Mouse (Mus musculus): ENCODE measurements around the gene Chmp2a. TPM values are rescaled to one million over a fixed set of nuclear protein-coding genes. Genes with fewer than 3 reads are reported as not detected.

Chmp2a gene
- polyA plus RNA-seq, 1 experiment from 2014 or later = 126 TPM

DNA sequence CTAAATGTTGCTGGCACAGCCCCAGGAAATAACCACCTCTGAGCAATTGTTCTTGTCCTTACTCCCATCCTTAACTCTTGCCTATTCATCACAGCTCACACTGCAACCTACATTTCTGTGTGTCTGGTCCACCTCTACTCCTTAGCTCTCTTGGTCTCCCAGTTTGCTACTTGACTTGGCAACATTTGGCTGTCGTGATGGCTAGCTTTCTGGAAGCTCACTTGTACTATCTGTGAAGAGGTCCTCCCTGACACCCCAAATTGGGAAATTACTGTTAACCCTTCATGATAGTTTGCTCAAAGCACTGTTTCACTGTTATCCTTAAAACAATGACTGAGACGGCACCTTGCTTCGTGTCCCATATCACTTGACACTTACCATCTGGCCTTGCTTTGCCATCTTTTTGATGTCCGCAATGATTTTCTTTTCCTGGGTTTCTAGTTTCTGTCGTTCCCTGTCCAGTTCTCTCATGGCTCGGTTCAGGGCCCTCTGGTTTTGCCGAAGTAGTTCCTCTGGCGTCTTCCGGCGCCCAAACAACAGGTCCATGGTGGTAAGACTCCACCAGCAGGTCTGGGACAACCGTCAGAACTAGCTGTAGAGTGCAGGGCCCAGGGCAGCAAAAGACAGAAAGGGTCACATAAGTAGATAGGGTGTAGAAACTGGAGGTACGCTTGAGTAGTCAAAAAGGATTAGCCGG lies 1.0 kb downstream of the Chmp2a start:
- ATAC-seq (ENCODE audit: extremely low read depth, insufficient number of reproducible peaks, low FRiP score, low TSS enrichment) = no peak
- H3K4me3 ChIP-seq = peak overlapping the region; percentile 87
- no peaks in the 10 kb centered on the region for H3K27me3 ChIP-seq (replicated peaks)
- H3K4me2 ChIP-seq = peak overlapping the region; percentile 96
- WGBS = 43% methylated on average over 13 of the region's 13 CpGs
- no peaks in the 10 kb centered on the region for H3K9me3 ChIP-seq
- peaks cover 70% of the 10 kb centered on the region for H3K36me3 ChIP-seq
- peak overlapping the region; percentile 93 for H3K27ac ChIP-seq (replicated peaks)
- H3K4me1 ChIP-seq = peaks cover 37% of the 10 kb centered on the region
- peak overlapping the region; percentile 94 for H3K9ac ChIP-seq

DNA sequence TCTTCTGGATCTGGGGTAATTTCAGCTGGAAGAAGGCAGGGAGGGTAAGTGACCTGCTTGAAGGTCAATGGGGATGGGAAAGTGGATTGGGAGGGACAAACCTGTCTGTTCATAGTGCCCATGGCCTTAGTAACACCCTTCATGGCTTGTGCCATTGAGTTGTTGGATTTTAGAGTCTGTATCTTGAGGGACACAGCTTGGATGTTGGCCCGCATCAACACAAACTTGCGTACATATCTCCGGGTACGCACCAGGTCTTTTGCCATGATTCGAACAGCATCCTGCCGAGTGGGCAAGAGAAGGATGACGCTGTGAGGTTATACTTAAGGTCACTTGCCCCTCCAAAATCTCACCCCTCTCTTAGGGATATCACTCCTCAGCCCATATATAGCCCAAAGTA lies 2.1 kb downstream of the Chmp2a start:
- no peak overlapping the region for H3K27ac ChIP-seq (replicated peaks)
- peaks cover 37% of the 10 kb centered on the region for H3K4me1 ChIP-seq
- H3K4me2 ChIP-seq = no peak overlapping the region
- no peaks in the 10 kb centered on the region for H3K9me3 ChIP-seq
- H3K36me3 ChIP-seq = peaks cover 81% of the 10 kb centered on the region
- ATAC-seq (ENCODE audit: extremely low read depth, insufficient number of reproducible peaks, low FRiP score, low TSS enrichment) = no peak
- no peaks in the 10 kb centered on the region for H3K27me3 ChIP-seq (replicated peaks)
- WGBS = 91% methylated on average over 7 of the region's 7 CpGs
- no peak overlapping the region; the same call in 1 of the 2 replicates for H3K9ac ChIP-seq
- no peak overlapping the region for H3K4me3 ChIP-seq

DNA sequence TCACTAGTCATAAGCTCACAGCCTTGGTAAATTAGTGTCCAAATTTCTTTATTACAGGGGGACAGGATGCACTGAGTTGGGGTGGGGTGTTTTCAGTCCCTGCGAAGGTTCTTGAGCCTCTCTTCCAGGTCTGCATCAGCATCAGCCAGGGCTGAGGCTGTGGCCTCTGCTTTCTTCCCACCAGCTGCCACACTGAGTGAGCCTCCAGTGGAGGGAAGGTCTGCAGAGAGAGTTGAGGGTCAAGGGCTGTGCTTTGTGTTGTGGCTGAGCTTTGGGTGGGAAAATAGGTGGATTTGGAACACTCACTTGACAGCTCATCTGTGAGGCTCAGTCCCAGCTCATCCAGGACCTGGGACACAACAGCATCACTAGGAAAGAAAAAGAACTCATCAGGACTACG lies 2.6 kb downstream of the Chmp2a start:
- Histone ChIP-seq H3K27me3 (replicated peaks) (no peaks in the 10 kb centered on the region), H3K36me3 (peaks cover 86% of the 10 kb centered on the region), H3K4me2 (no peak overlapping the region), H3K4me3 (no peak overlapping the region), H3K9me3 (no peaks in the 10 kb centered on the region), H3K9ac (no peak overlapping the region), H3K4me1 (peaks cover 43% of the 10 kb centered on the region), H3K27ac (replicated peaks) (no peak overlapping the region)
- WGBS = 88% methylated on average over 2 of the region's 2 CpGs
- ATAC-seq (ENCODE audit: extremely low read depth, insufficient number of reproducible peaks, low FRiP score, low TSS enrichment) = no peak

DNA sequence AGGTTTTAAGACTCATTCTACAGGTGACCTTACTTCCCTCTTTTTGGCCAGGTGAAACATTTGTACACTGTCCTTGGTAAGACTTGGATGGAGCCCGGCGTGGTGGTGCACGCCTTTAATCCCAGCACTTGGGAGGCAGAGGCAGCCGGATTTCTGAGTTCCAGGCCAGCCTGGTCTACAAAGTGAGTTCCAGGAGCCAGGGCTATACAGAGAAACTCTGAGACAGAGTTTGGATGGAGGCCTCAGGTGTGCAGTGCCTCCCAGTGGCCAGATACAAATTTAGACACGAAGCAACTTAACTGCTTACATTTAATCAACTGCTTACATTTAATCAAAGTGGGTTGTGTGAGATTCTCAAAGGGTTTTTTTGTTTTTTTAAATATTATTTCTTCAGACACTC lies 3.5 kb downstream of the Chmp2a start:
- H3K4me2 ChIP-seq = no peak overlapping the region
- ATAC-seq (ENCODE audit: extremely low read depth, insufficient number of reproducible peaks, low FRiP score, low TSS enrichment) = no peak
- H3K36me3 ChIP-seq = peaks cover 90% of the 10 kb centered on the region
- H3K9me3 ChIP-seq = no peaks in the 10 kb centered on the region
- H3K4me3 ChIP-seq = no peak overlapping the region
- WGBS = 73% methylated on average over 5 of the region's 5 CpGs
- H3K27ac ChIP-seq (replicated peaks) = no peak overlapping the region
- H3K27me3 ChIP-seq (replicated peaks) = no peaks in the 10 kb centered on the region
- H3K4me1 ChIP-seq = peaks cover 43% of the 10 kb centered on the region
- H3K9ac ChIP-seq = no peak overlapping the region

DNA sequence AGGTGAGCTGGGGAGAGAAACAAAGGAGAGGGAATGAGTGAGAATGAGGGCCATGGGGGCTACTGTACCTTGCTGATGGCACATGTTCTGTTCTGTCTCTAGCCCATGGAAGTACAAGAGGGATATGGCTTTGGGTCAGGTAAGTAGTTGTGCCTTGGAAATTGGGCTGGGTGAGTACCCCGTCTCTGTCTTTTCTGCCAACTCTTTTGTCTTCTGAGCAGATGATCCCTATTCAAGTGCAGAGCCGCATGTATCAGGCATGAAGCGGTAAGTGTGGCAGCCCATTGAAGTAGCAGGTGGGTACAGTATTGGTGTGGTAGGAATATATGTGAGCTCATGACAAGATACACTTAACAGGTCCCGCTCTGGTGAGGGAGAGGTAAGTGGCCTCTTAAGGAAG lies 5.6 kb downstream of the Chmp2a start:
- Histone ChIP-seq H3K9me3 (no peaks in the 10 kb centered on the region), H3K4me1 (peaks cover 35% of the 10 kb centered on the region), H3K4me3 (no peak overlapping the region), H3K4me2 (no peak overlapping the region), H3K27me3 (replicated peaks) (no peaks in the 10 kb centered on the region), H3K27ac (replicated peaks) (no peak overlapping the region), H3K36me3 (peaks cover 86% of the 10 kb centered on the region), H3K9ac (peak overlapping the region; percentile 14; the same call in 1 of the 2 replicates)
- 88% methylated on average over 4 of the region's 4 CpGs for WGBS
- ATAC-seq (ENCODE audit: extremely low read depth, insufficient number of reproducible peaks, low FRiP score, low TSS enrichment) = no peak

DNA sequence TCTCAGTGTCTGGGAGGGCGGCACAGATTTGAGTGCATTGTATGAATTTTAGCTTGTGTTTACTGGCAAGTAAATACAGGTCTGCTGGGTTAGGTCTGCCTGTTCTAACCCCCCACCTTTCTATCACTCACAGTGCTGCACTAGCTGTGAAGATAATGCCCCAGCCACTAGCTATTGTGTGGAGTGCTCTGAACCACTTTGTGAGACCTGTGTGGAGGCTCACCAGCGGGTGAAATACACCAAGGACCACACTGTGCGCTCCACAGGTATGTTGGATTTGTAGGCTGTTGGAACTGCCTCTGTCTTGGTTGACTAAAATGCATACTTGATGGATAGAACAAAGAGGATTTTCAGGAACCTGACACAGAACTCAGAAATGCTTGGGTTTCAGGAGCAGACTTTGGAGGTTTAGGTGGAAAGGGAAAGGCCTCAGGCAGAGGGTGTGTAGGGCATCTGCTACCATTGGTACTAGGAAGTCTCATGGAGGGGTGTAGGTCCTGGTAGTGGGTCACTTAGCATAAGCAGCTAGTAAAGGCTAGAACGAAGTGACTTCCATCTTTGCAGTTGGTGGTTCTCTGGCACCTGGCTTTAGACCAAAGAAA lies 9.0 kb downstream of the Chmp2a start:
- no peaks in the 10 kb centered on the region for H3K27me3 ChIP-seq (replicated peaks)
- peak overlapping the region; percentile 97 for H3K4me3 ChIP-seq
- peaks cover 28% of the 10 kb centered on the region for H3K4me1 ChIP-seq
- 24% methylated on average over 4 of the region's 4 CpGs for WGBS
- H3K9ac ChIP-seq = peak overlapping the region; percentile 99
- peaks cover 54% of the 10 kb centered on the region for H3K36me3 ChIP-seq
- H3K4me2 ChIP-seq = peak overlapping the region; percentile 93
- no peaks in the 10 kb centered on the region for H3K9me3 ChIP-seq
- ATAC-seq (ENCODE audit: extremely low read depth, insufficient number of reproducible peaks, low FRiP score, low TSS enrichment) = no peak
- peak overlapping the region; percentile 100 for H3K27ac ChIP-seq (replicated peaks)

DNA sequence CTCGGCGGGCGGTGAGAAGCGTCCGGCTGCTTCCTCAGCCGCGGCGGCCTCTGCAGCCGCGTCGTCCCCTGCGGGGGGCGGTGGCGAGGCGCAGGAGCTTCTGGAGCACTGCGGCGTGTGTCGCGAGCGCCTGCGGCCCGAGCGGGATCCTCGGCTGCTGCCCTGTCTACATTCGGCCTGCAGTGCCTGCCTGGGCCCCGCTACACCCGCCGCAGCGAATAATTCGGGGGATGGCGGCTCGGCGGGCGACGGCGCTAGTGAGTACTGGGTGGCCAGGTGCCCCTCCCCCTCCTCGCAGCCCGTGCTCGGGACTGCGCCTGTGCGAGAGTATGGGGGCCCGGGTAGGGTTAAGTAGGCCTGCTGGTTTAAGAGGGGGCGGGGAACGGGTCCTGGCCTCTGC lies 9.8 kb downstream of the Chmp2a start:
- H3K4me3 ChIP-seq = peak overlapping the region; percentile 97
- H3K27ac ChIP-seq (replicated peaks) = peak overlapping the region; percentile 100
- H3K27me3 ChIP-seq (replicated peaks) = no peaks in the 10 kb centered on the region
- peak overlapping the region; percentile 99 for H3K9ac ChIP-seq
- H3K4me2 ChIP-seq = peak overlapping the region; percentile 93
- peaks cover 46% of the 10 kb centered on the region for H3K36me3 ChIP-seq
- peak; percentile 54 for ATAC-seq (ENCODE audit: extremely low read depth, insufficient number of reproducible peaks, low FRiP score, low TSS enrichment)
- 2% methylated on average over 42 of the region's 44 CpGs for WGBS
- H3K4me1 ChIP-seq = peaks cover 28% of the 10 kb centered on the region
- no peaks in the 10 kb centered on the region for H3K9me3 ChIP-seq

DNA sequence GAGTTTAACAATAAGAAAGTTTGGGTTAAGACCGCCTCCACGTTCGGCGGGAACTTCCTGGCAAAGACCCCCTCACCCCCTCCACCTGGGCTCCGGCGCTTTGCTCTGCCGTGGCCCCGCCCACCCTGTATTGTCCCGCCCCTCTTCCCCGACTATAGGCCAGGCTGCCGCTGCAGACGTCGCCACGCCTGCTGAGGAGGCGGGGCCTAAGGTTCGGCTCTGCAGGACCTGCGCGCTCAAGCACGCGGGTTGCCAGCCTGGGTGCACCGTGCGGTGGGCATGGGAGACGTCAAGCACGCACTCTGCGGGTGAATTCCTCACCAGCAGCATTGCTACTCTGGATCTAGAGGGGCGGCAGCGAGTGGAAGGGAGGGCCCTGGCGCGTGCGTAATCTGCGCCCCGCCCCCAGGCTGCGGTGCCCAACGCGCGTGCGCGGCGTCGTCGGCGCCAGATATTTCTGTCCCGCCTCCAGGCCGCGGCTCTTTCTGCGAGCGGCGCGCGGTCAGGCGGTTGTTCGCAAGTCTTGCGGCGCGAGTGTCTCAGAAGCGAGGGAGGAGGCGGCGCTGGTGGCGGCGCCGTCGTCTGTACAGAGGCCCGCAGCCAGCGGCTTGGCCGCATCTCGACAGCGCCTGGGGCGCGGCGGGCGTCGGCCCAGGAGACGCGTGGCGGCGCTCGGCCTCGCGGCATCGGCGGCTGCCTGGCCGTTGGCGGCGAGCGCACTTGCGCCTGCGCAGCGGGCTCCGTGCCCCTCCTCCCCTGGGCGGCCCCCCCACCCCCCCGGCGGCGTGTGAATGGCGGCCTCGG lies 10.5 kb downstream of the Chmp2a start:
- peak overlapping the region; percentile 93 for H3K4me2 ChIP-seq
- H3K36me3 ChIP-seq = peaks cover 40% of the 10 kb centered on the region
- no peaks in the 10 kb centered on the region for H3K9me3 ChIP-seq
- peak overlapping the region; percentile 100 for H3K27ac ChIP-seq (replicated peaks)
- under 1% methylated on average over 90 of the region's 95 CpGs for WGBS
- H3K4me1 ChIP-seq = peaks cover 28% of the 10 kb centered on the region
- no peaks in the 10 kb centered on the region for H3K27me3 ChIP-seq (replicated peaks)
- peak; percentile 81 for ATAC-seq (ENCODE audit: extremely low read depth, insufficient number of reproducible peaks, low FRiP score, low TSS enrichment)
- H3K9ac ChIP-seq = peak overlapping the region; percentile 99
- H3K4me3 ChIP-seq = peak overlapping the region; percentile 97

DNA sequence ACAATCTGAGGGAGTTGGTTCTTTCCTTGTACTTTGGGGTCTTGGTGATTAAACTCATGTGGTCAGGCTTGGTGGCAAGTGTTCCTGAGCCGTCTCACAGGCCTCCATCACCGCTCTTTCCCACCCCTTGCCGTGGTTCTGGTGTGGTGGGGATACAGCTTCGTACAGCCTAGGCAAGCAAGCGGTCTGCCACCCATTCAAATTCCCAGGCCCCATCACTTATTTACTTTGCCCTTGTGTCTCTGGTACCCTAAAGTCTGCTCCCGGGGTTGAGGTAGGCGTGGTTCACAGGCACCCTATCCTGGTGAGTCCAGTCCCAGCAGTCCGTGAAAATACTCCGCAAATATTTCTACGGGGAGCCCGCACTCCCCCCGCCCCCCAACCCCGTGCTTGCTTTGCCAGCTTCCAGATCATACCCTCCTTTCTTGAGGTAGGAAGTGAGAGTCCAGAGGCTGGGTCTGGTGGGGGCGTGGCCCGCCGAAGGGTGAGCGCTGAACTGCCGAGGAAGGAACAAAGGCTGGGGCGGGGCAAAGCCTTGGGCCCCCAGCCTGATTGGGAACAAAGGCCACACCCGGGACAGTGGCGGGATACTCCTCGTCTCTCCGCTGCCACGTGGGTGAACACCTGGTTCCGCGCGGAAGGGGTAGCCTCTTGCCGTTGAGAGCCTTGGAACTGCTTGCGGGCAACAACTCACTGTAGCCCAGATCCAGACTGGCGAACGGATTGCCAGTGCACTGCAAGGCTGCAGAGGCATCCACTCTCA lies 11.7 kb downstream of the Chmp2a start:
- WGBS = 6% methylated on average over 31 of the region's 31 CpGs
- peaks cover 28% of the 10 kb centered on the region for H3K36me3 ChIP-seq

DNA sequence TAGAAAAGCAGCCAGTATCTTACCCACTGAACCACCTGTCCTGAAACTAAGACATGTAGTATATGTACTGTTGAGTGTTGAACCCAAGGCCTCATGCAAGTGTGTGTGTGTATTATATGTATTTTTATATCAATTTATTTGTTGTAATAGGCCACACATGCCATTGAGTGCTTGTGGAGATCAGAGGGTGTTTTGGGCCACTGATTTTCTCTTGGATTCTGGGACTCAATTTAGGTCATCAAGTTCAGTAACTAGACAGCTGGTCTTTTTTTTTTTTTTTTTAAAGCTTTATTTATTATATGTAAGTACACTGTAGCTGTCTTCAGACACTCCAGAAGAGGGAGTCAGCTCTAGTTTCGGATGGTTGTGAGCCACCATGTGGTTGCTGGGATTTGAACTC lies 19.4 kb downstream of the Chmp2a start:
- no peak overlapping the region for H3K4me2 ChIP-seq
- no peak overlapping the region for H3K9ac ChIP-seq
- no peaks in the 10 kb centered on the region for H3K9me3 ChIP-seq
- peaks cover 6% of the 10 kb centered on the region for H3K4me1 ChIP-seq
- no peaks in the 10 kb centered on the region for H3K36me3 ChIP-seq
- ATAC-seq (ENCODE audit: extremely low read depth, insufficient number of reproducible peaks, low FRiP score, low TSS enrichment) = no peak
- no peaks in the 10 kb centered on the region for H3K27me3 ChIP-seq (replicated peaks)
- H3K4me3 ChIP-seq = no peak overlapping the region
- H3K27ac ChIP-seq (replicated peaks) = no peak overlapping the region
- WGBS = 75% methylated on average over 1 of the region's 1 CpGs

More for the DNA sequence above, 11.7 kb downstream of the Chmp2a start:
- Histone ChIP-seq H3K4me2 (peak overlapping the region; percentile 93), H3K4me3 (peak overlapping the region; percentile 97), H3K27ac (replicated peaks) (peak overlapping the region; percentile 100), H3K4me1 (peaks cover 28% of the 10 kb centered on the region), H3K9ac (peak overlapping the region; percentile 99), H3K9me3 (no peaks in the 10 kb centered on the region), H3K27me3 (replicated peaks) (no peaks in the 10 kb centered on the region)
- peak; percentile 42; the same call in 1 of the 2 replicates for ATAC-seq (ENCODE audit: extremely low read depth, insufficient number of reproducible peaks, low FRiP score, low TSS enrichment)

Data from heart, embryonic 13.5 days (tissue).